In the genomic region with DNA sequence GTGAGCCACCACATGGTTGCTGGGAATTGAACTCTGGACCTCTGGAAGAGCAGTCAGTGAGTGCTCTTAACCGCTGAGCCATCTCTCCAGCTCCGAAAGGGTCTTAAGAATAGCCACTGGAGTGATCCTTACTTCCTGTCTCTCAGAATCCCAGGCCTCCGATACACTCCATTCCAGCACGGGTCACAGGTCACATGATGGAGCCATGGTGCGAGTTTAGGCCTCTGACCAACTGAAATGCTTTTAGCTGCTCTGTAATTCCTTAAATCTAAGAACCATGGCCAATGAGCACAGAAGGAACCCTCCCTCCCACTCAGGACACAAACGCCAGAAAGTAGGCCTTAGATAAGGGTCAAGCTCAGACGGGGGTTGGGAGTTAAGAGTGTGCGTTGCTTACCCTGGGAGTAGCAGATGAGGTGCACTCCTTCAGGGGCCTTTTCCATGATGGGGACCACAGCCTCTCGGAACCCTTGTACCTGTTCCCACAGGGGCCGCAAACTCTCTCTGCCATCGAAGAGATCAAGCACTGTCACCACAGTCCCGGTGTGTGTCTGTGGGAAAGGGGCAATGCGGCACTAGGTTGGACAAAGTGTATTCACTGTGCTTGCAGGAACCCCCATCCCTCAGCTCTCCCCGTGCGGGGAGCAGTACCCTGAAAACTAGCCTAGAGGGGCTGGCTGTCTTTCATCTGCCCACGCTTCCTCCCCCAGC, we compare ENCODE assay signal across 8 mouse cellular contexts. TPM values are rescaled to one million over a fixed set of nuclear protein-coding genes. Genes with fewer than 3 reads are reported as not detected.
DNase-seq lines count a peak whose midpoint lies in the region; ATAC-seq and TF ChIP-seq lines count a peak whose summit lies in the region.

No protein-coding gene starts in this region.

- peaks cover 40% of the 10 kb centered on the region for H3K4me1 ChIP-seq in heart, embryonic 15.5 days (replicated peaks)
- peaks cover 17% of the 10 kb centered on the region for H3K4me1 ChIP-seq in bone marrow macrophage, adult 2 months (ENCODE audit: control insufficient read depth, insufficient read depth, low read length)
- H3K4me1 ChIP-seq in hindbrain, embryonic 12.5 days, result peaks cover 47% of the 10 kb centered on the region
- peaks cover 54% of the 10 kb centered on the region for H3K4me1 ChIP-seq in midbrain, embryonic 10.5 days

- no peaks in the 10 kb centered on the region for H3K9me3 ChIP-seq in heart, embryonic 15.5 days (replicated peaks)
- H3K9me3 ChIP-seq in hindbrain, embryonic 12.5 days (replicated peaks), result no peaks in the 10 kb centered on the region
- no peaks in the 10 kb centered on the region for H3K9me3 ChIP-seq in midbrain, embryonic 10.5 days (replicated peaks)

- no peak for ATAC-seq in heart, embryonic 15.5 days (replicated peaks; ENCODE audit: insufficient number of reproducible peaks, insufficient read depth, low FRiP score, low read depth)
- ATAC-seq in hindbrain, embryonic 12.5 days (ENCODE audit: low FRiP score), result no peak

- H3K4me2 ChIP-seq in heart, embryonic 15.5 days, result peak overlapping the region; percentile 97
- peak overlapping the region; percentile 88 for H3K4me2 ChIP-seq in hindbrain, embryonic 12.5 days (replicated peaks)

- peak overlapping the region; percentile 80 for H3K9ac ChIP-seq in heart, embryonic 15.5 days
- H3K9ac ChIP-seq in hindbrain, embryonic 12.5 days, result peak overlapping the region; percentile 74

- DNase-seq in heart, adult 8-10 months (ENCODE audit: low spot score), result no peak
- no peak for DNase-seq in midbrain, embryonic 10.5 days (ENCODE audit: low spot score)
- no peak for DNase-seq in embryo, embryonic 10.5 days (ENCODE audit: low spot score)
- no peak for DNase-seq in layer of hippocampus, adult 11-12 months (ENCODE audit: low spot score)
- DNase-seq in adrenal gland, adult 8-10 months, result no peak

- peaks cover 33% of the 10 kb centered on the region for H3K36me3 ChIP-seq in heart, embryonic 15.5 days
- peaks cover 20% of the 10 kb centered on the region for H3K36me3 ChIP-seq in hindbrain, embryonic 12.5 days
- peaks cover 35% of the 10 kb centered on the region for H3K36me3 ChIP-seq in midbrain, embryonic 10.5 days

- TF ChIP-seq CTCF in bone marrow macrophage, adult 2 months (IDR thresholded peaks at IDR 0.05; ENCODE audit: low read depth, low read length), result 0 out of 2 replicates have a peak, but pooled peaks have one; percentile 4

- peak overlapping the region; percentile 94 for H3K27ac ChIP-seq in heart, embryonic 15.5 days
- H3K27ac ChIP-seq in bone marrow macrophage, adult 2 months (ENCODE audit: insufficient read depth, low read depth, low read length), result no peak overlapping the region
- H3K27ac ChIP-seq in hindbrain, embryonic 12.5 days, result peak overlapping the region; percentile 93
- H3K27ac ChIP-seq in midbrain, embryonic 10.5 days (replicated peaks), result peak overlapping the region; percentile 94

- peaks cover 24% of the 10 kb centered on the region for H3K27me3 ChIP-seq in heart, embryonic 15.5 days
- H3K27me3 ChIP-seq in hindbrain, embryonic 12.5 days, result peaks cover 27% of the 10 kb centered on the region
- peaks cover 31% of the 10 kb centered on the region for H3K27me3 ChIP-seq in midbrain, embryonic 10.5 days (ENCODE audit: low read depth, poor library complexity, severe bottlenecking)

- no peak for TF ChIP-seq POLR2A in bone marrow macrophage, adult 2 months (IDR thresholded peaks at IDR 0.05; ENCODE audit: borderline replicate concordance, low read depth, low read length)

- WGBS in heart, embryonic 15.5 days, result 50% methylated on average over 16 of the region's 16 CpGs
- WGBS in hindbrain, embryonic 12.5 days, result 50% methylated on average over 16 of the region's 16 CpGs
- 53% methylated on average over 16 of the region's 16 CpGs for WGBS in midbrain, embryonic 10.5 days

- peak overlapping the region; percentile 85 for H3K4me3 ChIP-seq in heart, embryonic 15.5 days
- peak overlapping the region; percentile 69 for H3K4me3 ChIP-seq in bone marrow macrophage, adult 2 months (ENCODE audit: insufficient read depth, low read length)
- peak overlapping the region; percentile 69 for H3K4me3 ChIP-seq in hindbrain, embryonic 12.5 days
- peak overlapping the region; percentile 64 for H3K4me3 ChIP-seq in midbrain, embryonic 10.5 days

RNA-seq across cellular contexts. Expression of a gene that starts 2.1 kb away (rescaled TPM):
- 22.9 and 24.8 TPM in 2 replicates for polyA plus RNA-seq in heart, embryonic 15.5 days (2015; fragmentation: Nextera tagmentation; extraction: Ambion mirVana)
- 10 to 100 TPM; 48.1 to 68.8 (median 59.5) TPM for total RNA-seq in heart, adult 8-10 months (2022)
- 101 and 118 TPM in 2 replicates for polyA plus RNA-seq in bone marrow macrophage, adult 2 months (2012; ENCODE audit: insufficient read depth, insufficient read length, missing spikeins)
- polyA plus RNA-seq in hindbrain, embryonic 12.5 days (2016; fragmentation: Nextera tagmentation; extraction: Ambion mirVana), result 20.9 and 21.7 TPM in 2 replicates
- 22.5 and 23.6 TPM in 2 replicates for polyA plus RNA-seq in midbrain, embryonic 10.5 days (2016; fragmentation: Nextera tagmentation; extraction: Ambion mirVana)
- total RNA-seq in adrenal gland, adult 8-10 months (2022), result 10 to 100 TPM; 59.2 to 70.5 (median 64.3) TPM

RNA-seq across cellular contexts. Expression of a gene that starts 3.1 kb away (rescaled TPM):
- 0.42 and 1.2 TPM in 2 replicates for polyA plus RNA-seq in heart, embryonic 15.5 days (2015; fragmentation: Nextera tagmentation; extraction: Ambion mirVana)
- total RNA-seq in heart, adult 8-10 months (2022), result 1 to 10 TPM in 3 of 4 experiments, under 1 TPM in 1; 0.92 to 1.4 (median 1.1) TPM
- polyA plus RNA-seq in bone marrow macrophage, adult 2 months (2012; ENCODE audit: insufficient read depth, insufficient read length, missing spikeins), result 0.76 and 1.3 TPM in 2 replicates
- 3.0 and 3.1 TPM in 2 replicates for polyA plus RNA-seq in hindbrain, embryonic 12.5 days (2016; fragmentation: Nextera tagmentation; extraction: Ambion mirVana)
- 0.54 and 1.2 TPM in 2 replicates for polyA plus RNA-seq in midbrain, embryonic 10.5 days (2016; fragmentation: Nextera tagmentation; extraction: Ambion mirVana)
- 10 to 100 TPM in 3 of 4 experiments, 1 to 10 TPM in 1; 7.0 to 36.3 (median 20.6) TPM for total RNA-seq in adrenal gland, adult 8-10 months (2022)

RNA-seq across cellular contexts. Expression of a gene that starts 10.4 kb away (rescaled TPM):
- 1.3 and 2.2 TPM in 2 replicates for polyA plus RNA-seq in heart, embryonic 15.5 days (2015; fragmentation: Nextera tagmentation; extraction: Ambion mirVana)
- total RNA-seq in heart, adult 8-10 months (2022), result 1 to 10 TPM in 3 of 4 experiments, under 1 TPM in 1; 0.94 to 1.3 (median 1.0) TPM
- 4.9 and 9.0 TPM in 2 replicates for polyA plus RNA-seq in bone marrow macrophage, adult 2 months (2012; ENCODE audit: insufficient read depth, insufficient read length, missing spikeins)
- polyA plus RNA-seq in hindbrain, embryonic 12.5 days (2016; fragmentation: Nextera tagmentation; extraction: Ambion mirVana), result 5.3 and 7.4 TPM in 2 replicates
- 4.3 TPM in 2 replicates for polyA plus RNA-seq in midbrain, embryonic 10.5 days (2016; fragmentation: Nextera tagmentation; extraction: Ambion mirVana)
- 1 to 10 TPM; 1.7 to 3.5 (median 1.9) TPM for total RNA-seq in adrenal gland, adult 8-10 months (2022)

RNA-seq across cellular contexts. Expression of a gene that starts 18.3 kb away (rescaled TPM):
- 10.7 and 12.9 TPM in 2 replicates for polyA plus RNA-seq in heart, embryonic 15.5 days (2015; fragmentation: Nextera tagmentation; extraction: Ambion mirVana)
- total RNA-seq in heart, adult 8-10 months (2022), result 1 to 10 TPM; 6.9 to 9.7 (median 8.6) TPM
- polyA plus RNA-seq in bone marrow macrophage, adult 2 months (2012; ENCODE audit: insufficient read depth, insufficient read length, missing spikeins), result 22.4 and 22.9 TPM in 2 replicates
- 15.7 and 16.2 TPM in 2 replicates for polyA plus RNA-seq in hindbrain, embryonic 12.5 days (2016; fragmentation: Nextera tagmentation; extraction: Ambion mirVana)
- 16.8 and 18.9 TPM in 2 replicates for polyA plus RNA-seq in midbrain, embryonic 10.5 days (2016; fragmentation: Nextera tagmentation; extraction: Ambion mirVana)
- 10 to 100 TPM; 13.0 to 15.5 (median 15.1) TPM for total RNA-seq in adrenal gland, adult 8-10 months (2022)

RNA-seq across cellular contexts. Expression of a gene that starts 20.7 kb away (rescaled TPM):
- polyA plus RNA-seq in heart, embryonic 15.5 days (2015; fragmentation: Nextera tagmentation; extraction: Ambion mirVana), result 39.6 and 54.5 TPM in 2 replicates
- total RNA-seq in heart, adult 8-10 months (2022), result 10 to 100 TPM; 14.4 to 19.9 (median 16.0) TPM
- 42.6 and 62.7 TPM in 2 replicates for polyA plus RNA-seq in bone marrow macrophage, adult 2 months (2012; ENCODE audit: insufficient read depth, insufficient read length, missing spikeins)
- polyA plus RNA-seq in hindbrain, embryonic 12.5 days (2016; fragmentation: Nextera tagmentation; extraction: Ambion mirVana), result 114 and 119 TPM in 2 replicates
- polyA plus RNA-seq in midbrain, embryonic 10.5 days (2016; fragmentation: Nextera tagmentation; extraction: Ambion mirVana), result 111 and 123 TPM in 2 replicates
- 10 to 100 TPM; 47.1 to 56.6 (median 51.1) TPM for total RNA-seq in adrenal gland, adult 8-10 months (2022)
